Mouse (Mus musculus) kidney, embryonic 15.5 days (tissue): ENCODE data around the gene Fabp3. TPM values are rescaled to one million over a fixed set of nuclear protein-coding genes. Genes with fewer than 3 reads are reported as not detected.

Source experiments
- ATAC-seq: fragments of 200-750 bp; cut with Nextera tagmentation; replicated peaks from 2 replicates; pipeline ENCODE4 v1.8.0; 2017; ENCODE audit warnings: moderate TSS enrichment; ENCODE audit not compliant: low FRiP score
- H3K27ac ChIP-seq: fragments of 300-500 bp; sonication (generic); 2 replicates; pipeline ENCODE4 v1.5.1; 2015; ENCODE audit warnings: mild to moderate bottlenecking, inconsistent platforms
- H3K27me3 ChIP-seq: fragments of 300-500 bp; sonication (generic); 2 replicates; pipeline ENCODE4 v1.6.1; 2015; ENCODE audit warnings: inconsistent platforms
- H3K36me3 ChIP-seq: fragments of 300-500 bp; sonication (generic); 2 replicates; pipeline ENCODE4 v1.6.1; 2015; ENCODE audit warnings: inconsistent platforms
- H3K4me1 ChIP-seq: fragments of 300-500 bp; sonication (generic); 2 replicates; pipeline ENCODE4 v1.6.1; 2015; ENCODE audit warnings: inconsistent platforms
- H3K4me2 ChIP-seq: fragments of 300-500 bp; sonication (generic); 2 replicates; pipeline ENCODE4 v1.6.1; 2015; ENCODE audit warnings: moderate library complexity, mild to moderate bottlenecking, inconsistent platforms
- H3K4me3 ChIP-seq: fragments of 300-500 bp; sonication (generic); replicated peaks from 2 replicates; pipeline ENCODE4 v1.5.1; 2015; ENCODE audit warnings: mild to moderate bottlenecking, inconsistent platforms
- H3K9ac ChIP-seq: fragments of 300-500 bp; sonication (generic); 2 replicates; pipeline ENCODE4 v1.6.1; 2015; ENCODE audit warnings: mild to moderate bottlenecking, inconsistent platforms
- H3K9me3 ChIP-seq: fragments of 300-500 bp; sonication (generic); replicated peaks from 2 replicates; pipeline ENCODE4 v1.6.1; 2016; ENCODE audit warnings: inconsistent platforms
- WGBS: fragments of 180-500 bp; shearing (Covaris S2); methylation state at CpG from one replicate; pipeline ENCODE4 v1.1.7; 2015; ENCODE audit warnings: mixed read lengths; 5-methylcytosine and 5-hydroxymethylcytosine counted together
- polyA plus RNA-seq: library from polyadenylated mRNA; unstranded; fragments of >200 nt; fragmentation: Nextera tagmentation; extraction: Ambion mirVana; gene quantifications from 2 replicates; pipeline ENCODE4 v1.2.1, GENCODE M21; 2015

The Fabp3 gene
- polyA plus RNA-seq, 1 experiment from 2014 or later = 70.7 TPM

- ATAC-seq = 0 out of 2 replicates have a peak, but pooled peaks have one; percentile 50
- Histone ChIP-seq H3K4me2 (no peak overlapping the region), H3K4me3 (no peak overlapping the region), H3K27me3 (peaks cover 11% of the 10 kb centered on the region; the same call in 1 of the 2 replicates), H3K9me3 (no peaks in the 10 kb centered on the region; the same call in 1 of the 2 replicates), H3K27ac (no peak overlapping the region), H3K36me3 (no peaks in the 10 kb centered on the region), H3K9ac (no peak overlapping the region), H3K4me1 (peaks cover 15% of the 10 kb centered on the region)
- 81% methylated on average over 13 of the region's 13 CpGs for WGBS
Observed at GRCm38 (mm10) chr4:130296243-130296965, 12.0 kb upstream of the Fabp3 start.

DNA sequence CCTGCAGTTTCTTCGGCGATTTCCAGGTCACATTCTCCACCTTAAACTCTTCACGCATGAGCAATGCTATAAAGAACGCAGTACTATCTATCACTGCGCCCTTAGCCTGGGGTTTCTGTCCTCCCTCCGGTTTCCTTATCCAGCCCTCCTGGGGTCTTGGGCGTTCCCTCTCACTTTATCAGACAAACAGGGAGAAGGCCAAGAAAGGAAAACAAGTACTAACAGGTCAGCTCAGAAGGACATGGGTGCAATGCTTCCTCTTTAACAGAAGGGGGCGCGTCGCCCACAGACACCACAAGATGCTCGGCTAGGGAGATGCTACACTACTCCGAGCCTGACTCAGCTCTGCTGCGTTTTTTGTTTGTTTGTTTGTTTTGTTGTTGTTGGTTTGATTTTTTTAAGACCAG, 11.3 kb upstream of the Fabp3 start:
- H3K4me1 ChIP-seq = peaks cover 16% of the 10 kb centered on the region
- H3K4me2 ChIP-seq = no peak overlapping the region
- H3K9me3 ChIP-seq = no peaks in the 10 kb centered on the region; the same call in 1 of the 2 replicates
- no peak overlapping the region for H3K9ac ChIP-seq
- H3K27ac ChIP-seq = no peak overlapping the region
- no peak overlapping the region for H3K4me3 ChIP-seq
- peaks cover 15% of the 10 kb centered on the region; the same call in 1 of the 2 replicates for H3K27me3 ChIP-seq
- peak; percentile 70 for ATAC-seq
- no peaks in the 10 kb centered on the region for H3K36me3 ChIP-seq
- 15% methylated on average over 13 of the region's 13 CpGs for WGBS

GRCm38 (mm10) chr4:130298877-130299628, 9.3 kb upstream of the Fabp3 start:
- ATAC-seq = no peak

DNA sequence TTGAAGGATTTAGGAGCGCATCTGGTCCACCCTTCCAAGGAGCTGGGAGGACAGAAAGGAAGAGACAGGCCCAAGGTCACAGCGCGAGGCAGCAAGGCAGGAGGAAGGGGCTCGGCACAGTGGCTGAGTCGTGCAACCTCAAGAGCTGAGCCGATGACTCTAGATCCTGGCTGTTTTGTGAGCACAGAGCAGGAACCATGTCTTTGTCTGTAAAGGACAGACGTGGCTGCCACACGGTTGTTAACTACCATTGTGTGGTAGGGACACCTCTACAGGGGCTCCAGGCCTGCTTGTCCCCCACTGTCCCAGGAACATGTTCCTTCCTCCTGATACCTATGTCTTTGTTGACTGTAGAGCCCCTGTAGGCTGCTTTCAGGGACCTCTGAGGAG, 8.8 kb upstream of the Fabp3 start:
- H3K9ac ChIP-seq = no peak overlapping the region
- peaks cover 23% of the 10 kb centered on the region for H3K4me1 ChIP-seq
- peaks cover 20% of the 10 kb centered on the region; the same call in 1 of the 2 replicates for H3K27me3 ChIP-seq
- ATAC-seq = no peak
- no peak overlapping the region for H3K4me2 ChIP-seq
- H3K36me3 ChIP-seq = no peaks in the 10 kb centered on the region
- H3K27ac ChIP-seq = no peak overlapping the region
- 60% methylated on average over 8 of the region's 8 CpGs for WGBS
- H3K4me3 ChIP-seq = no peak overlapping the region
- no peaks in the 10 kb centered on the region; the same call in 1 of the 2 replicates for H3K9me3 ChIP-seq

More at GRCm38 (mm10) chr4:130298877-130299628, 9.3 kb upstream of the Fabp3 start:
- WGBS = 72% methylated on average over 11 of the region's 11 CpGs
- Histone ChIP-seq H3K9me3 (no peaks in the 10 kb centered on the region; the same call in 1 of the 2 replicates), H3K27me3 (peaks cover 16% of the 10 kb centered on the region; the same call in 1 of the 2 replicates), H3K9ac (no peak overlapping the region), H3K4me1 (peaks cover 23% of the 10 kb centered on the region), H3K4me2 (no peak overlapping the region), H3K36me3 (no peaks in the 10 kb centered on the region), H3K4me3 (no peak overlapping the region), H3K27ac (no peak overlapping the region)

DNA sequence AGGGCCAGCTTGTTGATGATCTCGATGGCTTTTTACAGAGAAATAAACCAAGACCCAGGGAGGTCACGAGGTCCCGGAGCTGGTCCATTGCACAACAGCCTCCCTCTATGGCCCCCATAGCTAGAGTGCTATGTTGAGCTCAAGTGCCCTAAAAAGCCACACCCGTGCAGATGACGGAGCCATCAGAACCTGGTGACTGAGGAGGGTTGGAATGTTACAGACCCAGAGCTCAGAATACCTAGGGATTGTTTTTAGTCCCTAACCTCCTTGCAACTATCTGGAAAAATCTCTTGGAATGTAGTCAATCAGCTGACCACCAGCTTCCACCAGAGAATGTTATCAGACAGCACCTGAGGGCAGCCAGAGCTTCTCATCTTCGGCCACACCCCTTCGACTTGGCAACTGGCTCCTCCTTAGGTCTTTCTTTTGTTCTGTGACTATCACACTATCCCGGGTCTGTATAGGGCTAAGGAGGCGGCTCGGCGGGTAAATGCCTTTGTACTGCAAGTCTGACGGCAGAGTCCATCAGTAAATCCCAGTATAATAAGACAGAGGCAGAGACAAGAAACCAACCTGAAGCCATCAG, 6.0 kb upstream of the Fabp3 start:
- H3K27me3 ChIP-seq = peaks cover 28% of the 10 kb centered on the region
- peaks cover 20% of the 10 kb centered on the region for H3K4me1 ChIP-seq
- no peaks in the 10 kb centered on the region for H3K9me3 ChIP-seq
- no peak for ATAC-seq
- H3K4me3 ChIP-seq = no peak overlapping the region
- H3K36me3 ChIP-seq = no peaks in the 10 kb centered on the region
- H3K4me2 ChIP-seq = no peak overlapping the region
- H3K27ac ChIP-seq = no peak overlapping the region
- no peak overlapping the region for H3K9ac ChIP-seq
- 53% methylated on average over 12 of the region's 12 CpGs for WGBS

- H3K4me3 ChIP-seq = no peak overlapping the region
- H3K4me2 ChIP-seq = no peak overlapping the region
- 29% methylated on average over 3 of the region's 3 CpGs for WGBS
- no peaks in the 10 kb centered on the region for H3K9me3 ChIP-seq
- no peak for ATAC-seq
- no peak overlapping the region for H3K27ac ChIP-seq
- no peak overlapping the region for H3K9ac ChIP-seq
- H3K4me1 ChIP-seq = peaks cover 36% of the 10 kb centered on the region
- H3K27me3 ChIP-seq = peaks cover 52% of the 10 kb centered on the region
- H3K36me3 ChIP-seq = no peaks in the 10 kb centered on the region
Observed at GRCm38 (mm10) chr4:130304746-130305145, 3.6 kb upstream of the Fabp3 start.

GRCm38 (mm10) chr4:130306796-130307630, 1.4 kb upstream of the Fabp3 start:
- peaks cover 36% of the 10 kb centered on the region for H3K4me1 ChIP-seq
- H3K27me3 ChIP-seq = peaks cover 65% of the 10 kb centered on the region
- H3K9ac ChIP-seq = no peak overlapping the region
- peak overlapping the region; percentile 96 for H3K4me2 ChIP-seq
- peak overlapping the region; percentile 50; the same call in 1 of the 2 replicates for H3K4me3 ChIP-seq
- H3K27ac ChIP-seq = peak overlapping the region; percentile 77
- H3K36me3 ChIP-seq = no peaks in the 10 kb centered on the region
- ATAC-seq = 0 out of 2 replicates have a peak, but pooled peaks have one; percentile 31
- H3K9me3 ChIP-seq = no peaks in the 10 kb centered on the region
- 70% methylated on average over 10 of the region's 10 CpGs for WGBS

- Histone ChIP-seq H3K36me3 (no peaks in the 10 kb centered on the region; the same call in 1 of the 2 replicates), H3K4me1 (peaks cover 28% of the 10 kb centered on the region), H3K4me2 (peak overlapping the region; percentile 96), H3K27me3 (peaks cover 62% of the 10 kb centered on the region), H3K4me3 (peak overlapping the region; percentile 50), H3K27ac (peak overlapping the region; percentile 77), H3K9me3 (no peaks in the 10 kb centered on the region), H3K9ac (no peak overlapping the region)
- under 1% methylated on average over 23 of the region's 23 CpGs for WGBS
- ATAC-seq = peak; percentile 73
Observed at GRCm38 (mm10) chr4:130307851-130308230, 554 bp upstream of the Fabp3 start.

DNA sequence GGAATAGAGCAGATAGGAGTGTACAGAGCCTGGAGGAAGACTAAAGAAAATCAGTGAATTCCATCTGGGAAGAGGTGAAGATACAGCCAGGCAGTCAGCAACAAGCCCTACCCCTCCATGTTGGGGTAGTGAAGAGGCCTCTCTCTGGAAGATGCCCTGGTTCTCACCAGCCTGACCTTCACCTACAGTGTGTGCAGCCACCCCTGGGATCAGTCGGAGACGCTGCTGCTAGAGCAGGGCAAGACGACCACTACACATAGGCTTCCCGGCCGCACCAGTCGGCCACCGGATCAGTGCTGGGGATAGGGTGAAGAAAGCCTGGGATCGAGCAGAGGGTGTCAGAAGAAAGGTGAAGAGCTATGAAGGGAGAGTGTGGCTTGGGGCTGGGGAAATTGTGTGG, 859 bp downstream of the Fabp3 start:
- ATAC-seq = no peak
- Histone ChIP-seq H3K9ac (peak overlapping the region; percentile 47; the same call in 1 of the 2 replicates), H3K27me3 (peaks cover 62% of the 10 kb centered on the region), H3K4me3 (peak overlapping the region; percentile 50), H3K27ac (no peak overlapping the region), H3K4me2 (peak overlapping the region; percentile 96), H3K9me3 (no peaks in the 10 kb centered on the region), H3K36me3 (peaks cover 5% of the 10 kb centered on the region; the same call in 1 of the 2 replicates), H3K4me1 (peaks cover 28% of the 10 kb centered on the region)
- 49% methylated on average over 8 of the region's 8 CpGs for WGBS

DNA sequence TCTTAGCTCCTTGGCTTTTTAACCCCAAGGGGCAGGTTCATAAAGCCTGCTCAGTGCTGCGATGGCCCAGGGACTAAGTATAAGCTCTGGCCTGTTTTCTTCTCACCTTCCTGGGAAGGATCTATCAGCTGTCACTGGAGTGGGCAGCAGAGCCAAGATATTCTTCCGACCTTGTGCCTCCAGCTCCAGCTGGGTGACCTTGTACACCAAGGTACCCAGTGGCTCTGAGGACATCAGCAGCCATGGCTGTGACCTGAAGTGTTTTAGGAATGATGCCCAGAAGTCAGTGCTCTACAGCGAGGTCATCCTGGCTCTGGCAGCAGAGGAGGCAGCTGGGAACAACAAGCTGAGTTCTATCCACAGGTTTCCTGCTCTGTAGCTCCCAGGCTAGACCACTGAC, 4.1 kb downstream of the Fabp3 start:
- no peak overlapping the region for H3K27ac ChIP-seq
- H3K4me2 ChIP-seq = no peak overlapping the region
- no peak for ATAC-seq
- 88% methylated on average over 3 of the region's 3 CpGs for WGBS
- H3K4me1 ChIP-seq = peaks cover 36% of the 10 kb centered on the region
- no peaks in the 10 kb centered on the region for H3K9me3 ChIP-seq
- H3K36me3 ChIP-seq = peaks cover 22% of the 10 kb centered on the region
- H3K9ac ChIP-seq = no peak overlapping the region
- H3K4me3 ChIP-seq = no peak overlapping the region
- H3K27me3 ChIP-seq = peaks cover 38% of the 10 kb centered on the region

DNA sequence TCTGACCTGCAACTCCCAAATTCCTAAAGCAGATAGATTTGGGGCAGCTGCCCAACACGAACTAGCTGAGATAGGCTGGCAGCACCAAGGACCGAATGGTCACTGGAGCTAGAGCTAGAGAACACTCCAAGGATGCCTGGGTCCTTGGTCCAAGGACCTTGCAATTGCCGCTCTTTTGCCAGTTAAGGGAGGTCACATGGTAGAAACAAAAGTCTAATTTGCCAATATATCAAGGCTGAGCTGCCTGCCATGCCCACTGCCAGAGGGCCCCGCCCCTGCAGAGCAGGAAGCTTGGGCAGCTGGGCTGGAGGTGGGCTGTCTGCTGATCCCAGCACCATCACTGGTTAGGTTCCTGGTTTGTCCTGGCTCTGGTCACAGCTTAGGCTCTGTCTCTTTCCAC, 5.2 kb downstream of the Fabp3 start:
- WGBS = 87% methylated on average over 4 of the region's 4 CpGs
- ATAC-seq = no peak
- peaks cover 25% of the 10 kb centered on the region for H3K4me1 ChIP-seq
- H3K9me3 ChIP-seq = no peaks in the 10 kb centered on the region
- no peak overlapping the region for H3K4me3 ChIP-seq
- H3K9ac ChIP-seq = no peak overlapping the region
- H3K4me2 ChIP-seq = no peak overlapping the region
- peaks cover 28% of the 10 kb centered on the region for H3K27me3 ChIP-seq
- no peak overlapping the region for H3K27ac ChIP-seq
- H3K36me3 ChIP-seq = peaks cover 26% of the 10 kb centered on the region
